Mouse (Mus musculus) lung, postnatal 10 days (tissue): ENCODE measurements around the gene Osm.
A peak's percentile ranks its signal among the peaks of the same experiment; 100 is the strongest.

Experiments
- DNase-seq: peaks from one replicate; pipeline ENCODE4 v3.0.0; 2021

Gene Osm

GRCm38 (mm10) chr11:4271544-4271943, 35.3 kb downstream of the Osm start:
- no peak for DNase-seq

- peak; percentile 84 for DNase-seq
These were observed 40.2 kb downstream of the Osm start for GRCm38 (mm10) chr11:4276411-4276861.

- no peak for DNase-seq
These were observed 43.7 kb downstream of the Osm start for GRCm38 (mm10) chr11:4279909-4280308.

GRCm38 (mm10) chr11:4281852-4282251, 45.6 kb downstream of the Osm start:
- DNase-seq: no peak

- DNase-seq: peak; percentile 65
These were observed 47.4 kb downstream of the Osm start for GRCm38 (mm10) chr11:4283627-4284026.

GRCm38 (mm10) chr11:4289280-4289679, 53.1 kb downstream of the Osm start:
- no peak for DNase-seq
